Mouse (Mus musculus) ES-Bruce4 (cell line): ENCODE data around the gene Mog.

Experiments used
- CTCF ChIP-seq: IDR thresholded peaks from one replicate; pipeline ENCODE4 v1.8.1; 2011; ENCODE audit warnings: low read depth, low read length
- EP300 ChIP-seq: IDR thresholded peaks from 2 replicates; pipeline ENCODE4 v1.6.1; 2011; ENCODE audit warnings: low read depth, low read length; ENCODE audit not compliant: insufficient read depth
- POLR2A ChIP-seq: IDR thresholded peaks from one replicate; pipeline ENCODE4 v1.8.1; 2011; ENCODE audit warnings: low read length; ENCODE audit not compliant: insufficient read depth

DNA sequence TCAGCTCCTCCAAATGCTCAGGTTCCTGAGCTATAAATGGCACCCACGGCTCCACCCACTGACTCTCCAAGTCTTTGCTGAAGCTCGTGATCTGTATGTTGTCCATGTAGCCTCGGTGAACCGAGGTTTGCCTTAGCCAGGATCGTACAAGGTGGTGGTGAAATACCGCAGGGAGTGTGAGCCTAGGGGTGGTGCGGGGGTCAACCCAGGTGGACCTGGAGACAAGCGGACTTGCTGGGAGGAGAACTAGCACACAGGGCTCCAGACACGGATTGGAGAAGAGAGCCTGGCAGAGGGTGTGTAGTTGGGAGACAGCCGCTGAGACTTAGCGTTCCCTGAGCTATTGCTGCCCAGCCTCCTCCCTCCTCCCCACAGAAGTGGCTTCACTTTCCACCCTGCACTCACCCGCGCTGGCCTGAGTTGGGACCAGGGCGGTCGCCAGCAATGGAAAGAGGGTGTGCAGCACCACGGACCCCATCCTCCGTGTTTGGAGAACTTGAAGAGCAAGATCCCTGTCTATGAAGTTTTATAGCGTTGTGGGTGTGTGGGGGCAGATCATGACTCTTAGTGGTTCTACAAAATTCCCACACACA, 41.9 kb downstream of the Mog start, which contains the start of gene 2410137M14Rik:
- no peak for TF ChIP-seq CTCF
- TF ChIP-seq EP300 = no peak
- no peak for TF ChIP-seq POLR2A
